Mouse (Mus musculus): ENCODE results near the gene Snd1. TPM values are rescaled to one million over a fixed set of nuclear protein-coding genes. Genes with fewer than 3 reads are reported as not detected.

Gene Snd1
- polyA plus RNA-seq, 1 experiment from 2014 or later = 120 TPM

DNA sequence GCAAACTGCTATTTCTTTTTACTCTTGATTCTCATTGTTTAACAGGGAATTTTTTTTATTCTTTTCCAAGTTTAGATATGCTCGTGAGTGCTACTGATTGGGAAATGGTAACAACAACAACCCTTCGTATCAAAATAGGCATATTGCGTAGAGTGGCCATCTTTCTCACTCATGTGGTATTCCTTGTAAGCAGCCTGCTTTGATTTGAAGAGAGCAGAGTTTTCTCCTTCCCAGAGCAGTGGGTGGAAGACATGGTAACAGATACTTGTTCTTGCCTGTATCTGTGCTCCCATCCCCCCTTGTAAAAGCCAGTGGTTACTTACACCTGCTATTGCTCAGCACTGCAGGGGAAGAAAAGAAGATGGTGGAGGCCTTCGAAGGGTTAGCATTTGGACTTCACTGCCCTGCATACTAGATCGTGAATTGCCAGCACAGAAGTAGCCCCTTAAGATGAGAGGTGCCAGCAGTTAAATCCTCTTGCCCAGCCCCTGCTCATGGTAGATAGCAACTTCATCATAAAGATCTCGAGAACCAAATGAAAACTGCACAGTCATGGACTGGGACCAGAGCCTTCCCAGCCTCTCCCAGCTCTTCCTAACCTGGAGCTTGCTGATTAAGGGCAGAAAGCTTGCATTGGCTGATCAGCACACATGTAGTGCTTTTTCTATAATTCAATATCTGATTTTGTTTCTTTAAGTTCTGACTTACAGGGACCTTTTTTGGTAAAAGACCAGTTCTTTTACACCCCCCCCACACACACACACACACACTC lies 279.4 kb downstream of the Snd1 start:
- Histone ChIP-seq H3K4me3 (ENCODE audit: low read depth, low read length) (no peak overlapping the region), H3K9ac (ENCODE audit: low read length) (no peak overlapping the region), H3K9me3 (ENCODE audit: control insufficient read depth, low read length) (no peaks in the 10 kb centered on the region), H3K36me3 (ENCODE audit: control insufficient read depth, insufficient read depth, low read length) (no peaks in the 10 kb centered on the region), H3K27me3 (ENCODE audit: control insufficient read depth, insufficient read depth, low read length) (no peaks in the 10 kb centered on the region), H3K27ac (replicated peaks; ENCODE audit: low read depth, low read length) (no peak overlapping the region), H3K4me2 (ENCODE audit: low read depth, severe bottlenecking) (no peak overlapping the region), H3K4me1 (ENCODE audit: control insufficient read depth, insufficient read depth, low read length) (no peaks in the 10 kb centered on the region)
- DNase-seq (ENCODE audit: low spot score) (no peak), ATAC-seq (ENCODE audit: insufficient number of reproducible peaks, low FRiP score, low TSS enrichment, low read depth) (no peak)
- WGBS = 88% methylated on average over 6 of the region's 6 CpGs

DNA sequence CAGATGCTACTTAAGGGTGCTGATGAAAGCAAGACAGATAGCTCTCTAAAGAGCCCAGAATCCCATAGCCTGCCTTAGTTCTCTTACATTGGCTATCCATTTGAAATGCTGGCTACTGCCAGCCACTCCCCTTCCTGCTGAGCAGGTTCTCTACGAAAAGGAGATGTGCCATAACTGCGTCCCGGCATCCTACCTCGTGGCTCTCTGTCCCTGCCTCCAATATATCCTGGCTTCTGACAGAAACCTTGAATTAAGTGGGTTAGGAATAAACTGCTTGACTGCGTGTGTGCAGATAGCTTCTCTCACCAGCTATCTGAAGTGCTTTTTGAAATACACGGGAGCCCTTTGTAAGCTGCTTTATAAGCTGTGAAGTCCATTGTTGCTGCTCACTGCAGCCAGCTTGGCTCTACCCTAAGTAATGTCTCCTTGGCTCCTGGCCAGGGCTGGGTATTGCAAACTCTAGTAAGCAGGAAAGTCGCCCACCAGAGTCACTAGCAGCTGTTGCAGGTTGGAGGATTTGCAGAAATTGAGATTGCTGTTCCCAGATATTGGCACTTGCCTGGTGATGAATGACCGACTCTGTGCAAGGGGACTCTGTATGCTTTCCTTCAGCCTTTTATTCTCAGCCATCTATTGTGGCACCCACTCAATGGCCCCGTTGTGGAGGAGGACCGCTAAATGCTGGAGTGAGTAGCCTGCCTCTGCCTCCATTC lies 281.5 kb downstream of the Snd1 start:
- WGBS = 89% methylated on average over 10 of the region's 10 CpGs
- Histone ChIP-seq H3K9ac (ENCODE audit: low read length) (no peak overlapping the region), H3K4me2 (ENCODE audit: low read depth, severe bottlenecking) (no peak overlapping the region), H3K4me1 (ENCODE audit: control insufficient read depth, insufficient read depth, low read length) (no peaks in the 10 kb centered on the region), H3K27me3 (ENCODE audit: control insufficient read depth, insufficient read depth, low read length) (no peaks in the 10 kb centered on the region), H3K4me3 (ENCODE audit: low read depth, low read length) (no peak overlapping the region), H3K9me3 (ENCODE audit: control insufficient read depth, low read length) (no peaks in the 10 kb centered on the region), H3K36me3 (ENCODE audit: control insufficient read depth, insufficient read depth, low read length) (no peaks in the 10 kb centered on the region), H3K27ac (replicated peaks; ENCODE audit: low read depth, low read length) (no peak overlapping the region)
- DNase-seq (ENCODE audit: low spot score) (no peak), ATAC-seq (ENCODE audit: insufficient number of reproducible peaks, low FRiP score, low TSS enrichment, low read depth) (no peak)

DNA sequence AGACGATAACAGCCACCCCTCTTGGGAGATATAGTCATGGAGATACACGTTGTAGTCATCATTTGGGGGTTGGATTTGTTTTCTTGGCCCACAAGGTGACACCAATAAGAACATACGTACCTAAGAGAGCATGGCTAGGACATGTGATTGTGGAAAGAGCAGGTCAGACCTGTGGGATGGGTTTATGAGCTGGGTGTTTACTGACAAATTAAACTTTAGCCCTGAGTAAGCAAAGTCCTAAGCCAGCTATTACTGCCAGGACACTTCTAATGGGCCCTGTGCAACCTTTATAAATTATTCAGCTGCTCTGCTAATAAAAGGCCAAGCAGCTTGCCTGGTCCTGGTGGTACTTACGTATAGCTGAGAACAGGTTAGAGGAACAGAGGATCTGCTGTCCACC lies 283.4 kb downstream of the Snd1 start:
- Histone ChIP-seq H3K4me2 (ENCODE audit: low read depth, severe bottlenecking) (no peak overlapping the region), H3K27ac (replicated peaks; ENCODE audit: low read depth, low read length) (no peak overlapping the region), H3K4me1 (ENCODE audit: control insufficient read depth, insufficient read depth, low read length) (no peaks in the 10 kb centered on the region; the same call in 1 of the 2 replicates), H3K9me3 (ENCODE audit: control insufficient read depth, low read length) (no peaks in the 10 kb centered on the region), H3K4me3 (ENCODE audit: low read depth, low read length) (no peak overlapping the region), H3K9ac (ENCODE audit: low read length) (no peak overlapping the region), H3K27me3 (ENCODE audit: control insufficient read depth, insufficient read depth, low read length) (no peaks in the 10 kb centered on the region), H3K36me3 (ENCODE audit: control insufficient read depth, insufficient read depth, low read length) (no peaks in the 10 kb centered on the region)
- WGBS = 74% methylated on average over 4 of the region's 4 CpGs
- ATAC-seq (ENCODE audit: insufficient number of reproducible peaks, low FRiP score, low TSS enrichment, low read depth) (no peak), DNase-seq (ENCODE audit: low spot score) (no peak)

DNA sequence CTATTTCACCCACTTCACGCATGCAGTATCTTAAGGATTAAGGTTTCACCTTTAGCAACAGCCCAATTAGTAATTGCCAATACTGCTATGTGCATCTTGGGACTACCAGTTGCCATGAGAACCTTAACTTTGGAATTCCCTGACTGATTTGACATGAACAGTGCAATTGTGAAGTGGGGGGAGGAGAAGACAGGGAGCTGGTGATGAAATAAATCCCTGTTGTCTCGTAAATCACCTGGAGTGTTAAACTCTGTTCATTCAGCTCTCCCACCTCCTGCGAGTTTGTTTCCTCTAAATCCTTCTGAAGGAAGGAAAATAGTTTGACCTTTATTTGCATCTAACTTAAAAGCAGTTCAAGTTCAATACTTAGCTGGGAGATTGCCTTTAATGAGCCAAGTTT lies 286.8 kb downstream of the Snd1 start:
- Histone ChIP-seq H3K36me3 (ENCODE audit: control insufficient read depth, insufficient read depth, low read length) (no peaks in the 10 kb centered on the region), H3K27ac (replicated peaks; ENCODE audit: low read depth, low read length) (no peak overlapping the region), H3K4me3 (ENCODE audit: low read depth, low read length) (no peak overlapping the region), H3K27me3 (ENCODE audit: control insufficient read depth, insufficient read depth, low read length) (no peaks in the 10 kb centered on the region), H3K4me2 (ENCODE audit: low read depth, severe bottlenecking) (no peak overlapping the region), H3K9me3 (ENCODE audit: control insufficient read depth, low read length) (no peaks in the 10 kb centered on the region), H3K4me1 (ENCODE audit: control insufficient read depth, insufficient read depth, low read length) (no peaks in the 10 kb centered on the region; the same call in 1 of the 2 replicates), H3K9ac (ENCODE audit: low read length) (no peak overlapping the region)
- WGBS = 34% methylated on average over 3 of the region's 3 CpGs
- DNase-seq (ENCODE audit: low spot score) (no peak), ATAC-seq (ENCODE audit: insufficient number of reproducible peaks, low FRiP score, low TSS enrichment, low read depth) (no peak)

DNA sequence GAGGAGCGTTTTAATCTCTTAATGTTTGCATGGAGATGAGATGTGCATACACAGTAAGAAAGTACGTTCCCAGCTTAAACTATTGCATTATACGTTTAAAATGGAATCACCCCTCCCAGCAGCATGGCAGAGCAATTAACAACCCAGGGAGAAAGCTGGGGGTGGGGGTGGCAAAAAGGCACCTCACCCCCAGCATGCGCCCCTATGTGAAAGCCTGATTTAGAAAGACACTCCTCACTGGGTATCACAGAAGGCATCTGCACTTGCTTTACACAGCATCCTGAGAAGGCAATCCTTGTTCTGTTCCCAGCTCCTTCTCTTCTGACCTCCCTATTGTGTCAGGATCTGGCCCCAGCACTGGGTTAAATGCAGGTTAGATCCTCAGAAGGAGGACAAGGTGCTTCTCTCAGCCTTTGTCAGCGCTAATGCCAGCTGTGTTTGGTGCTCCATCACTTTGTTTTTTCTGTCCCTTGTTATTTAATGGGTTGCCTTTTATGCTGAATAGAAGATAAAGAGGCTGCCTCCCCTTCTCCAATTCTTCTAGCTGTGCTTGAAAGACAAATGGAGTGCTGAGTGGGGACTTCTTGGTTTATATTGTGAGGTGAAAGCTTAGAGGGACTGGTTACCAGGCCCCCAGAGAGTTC lies 287.3 kb downstream of the Snd1 start:
- no peaks in the 10 kb centered on the region for H3K9me3 ChIP-seq (ENCODE audit: control insufficient read depth, low read length)
- WGBS = 23% methylated on average over 5 of the region's 5 CpGs
- H3K9ac ChIP-seq (ENCODE audit: low read length) = no peak overlapping the region
- H3K4me3 ChIP-seq (ENCODE audit: low read depth, low read length) = no peak overlapping the region
- no peaks in the 10 kb centered on the region; the same call in 1 of the 2 replicates for H3K4me1 ChIP-seq (ENCODE audit: control insufficient read depth, insufficient read depth, low read length)
- no peaks in the 10 kb centered on the region for H3K36me3 ChIP-seq (ENCODE audit: control insufficient read depth, insufficient read depth, low read length)
- no peak for ATAC-seq (ENCODE audit: insufficient number of reproducible peaks, low FRiP score, low TSS enrichment, low read depth)
- no peak overlapping the region for H3K4me2 ChIP-seq (ENCODE audit: low read depth, severe bottlenecking)
- H3K27ac ChIP-seq (replicated peaks; ENCODE audit: low read depth, low read length) = no peak overlapping the region
- no peak for DNase-seq (ENCODE audit: low spot score)
- H3K27me3 ChIP-seq (ENCODE audit: control insufficient read depth, insufficient read depth, low read length) = no peaks in the 10 kb centered on the region

DNA sequence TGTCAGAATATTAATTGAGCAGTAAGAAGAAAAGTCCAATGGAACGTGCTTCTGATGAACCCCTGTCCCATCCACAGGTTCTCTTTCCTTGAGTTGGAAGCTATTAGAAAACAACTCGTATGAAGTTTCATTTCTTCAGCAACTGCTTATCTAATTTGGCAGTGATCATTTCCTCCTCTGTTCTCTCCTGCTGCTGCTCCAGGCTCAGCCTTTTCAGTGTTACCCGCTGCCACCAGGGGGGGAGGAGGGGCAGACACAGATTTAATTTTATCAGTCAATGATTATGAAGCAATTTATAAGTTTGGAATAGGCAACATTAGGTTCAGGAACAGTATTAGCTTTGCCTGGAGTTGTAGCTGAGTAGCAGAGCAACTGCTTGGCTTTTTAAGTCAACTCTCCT lies 291.7 kb downstream of the Snd1 start:
- Histone ChIP-seq H3K4me1 (ENCODE audit: control insufficient read depth, insufficient read depth, low read length) (no peaks in the 10 kb centered on the region; the same call in 1 of the 2 replicates), H3K36me3 (ENCODE audit: control insufficient read depth, insufficient read depth, low read length) (0 out of 2 replicates have a peak, but pooled peaks cover 2% of the 10 kb centered on the region), H3K9ac (ENCODE audit: low read length) (no peak overlapping the region), H3K4me2 (ENCODE audit: low read depth, severe bottlenecking) (no peak overlapping the region), H3K4me3 (ENCODE audit: low read depth, low read length) (no peak overlapping the region), H3K27me3 (ENCODE audit: control insufficient read depth, insufficient read depth, low read length) (no peaks in the 10 kb centered on the region), H3K27ac (replicated peaks; ENCODE audit: low read depth, low read length) (no peak overlapping the region), H3K9me3 (ENCODE audit: control insufficient read depth, low read length) (no peaks in the 10 kb centered on the region)
- no peak for ATAC-seq (ENCODE audit: insufficient number of reproducible peaks, low FRiP score, low TSS enrichment, low read depth)
- 87% methylated on average over 3 of the region's 3 CpGs for WGBS
- no peak for DNase-seq (ENCODE audit: low spot score)

DNA sequence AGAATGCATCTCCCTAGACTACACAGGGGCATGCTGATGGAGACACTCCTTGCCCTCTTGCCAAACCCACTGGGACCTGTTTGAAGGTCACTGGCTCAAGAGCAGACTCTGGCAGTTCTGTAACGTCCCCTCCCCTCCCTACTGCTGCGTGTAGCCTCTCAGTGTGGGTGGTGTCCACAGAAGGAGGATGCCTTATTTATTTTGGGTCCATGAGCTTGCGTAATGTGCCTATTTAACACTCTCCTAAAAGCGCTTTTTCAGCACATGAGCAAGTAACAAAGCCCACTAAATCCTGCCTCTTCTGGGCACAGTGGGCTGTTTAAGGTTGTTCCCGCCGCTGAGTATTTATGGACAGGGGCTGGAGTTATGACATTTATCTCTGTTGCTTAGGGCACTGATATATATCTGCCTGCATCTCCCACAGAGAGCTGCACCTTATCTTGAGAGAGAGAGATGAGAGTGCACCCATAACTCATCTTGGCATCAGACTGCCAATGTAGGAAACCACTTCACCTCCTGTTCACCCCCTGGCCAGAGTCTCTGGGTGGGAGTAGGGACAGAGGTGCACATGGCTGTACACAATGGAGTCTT lies 293.0 kb downstream of the Snd1 start:
- Histone ChIP-seq H3K9ac (ENCODE audit: low read length) (no peak overlapping the region), H3K4me1 (ENCODE audit: control insufficient read depth, insufficient read depth, low read length) (no peaks in the 10 kb centered on the region), H3K4me3 (ENCODE audit: low read depth, low read length) (no peak overlapping the region), H3K4me2 (ENCODE audit: low read depth, severe bottlenecking) (no peak overlapping the region), H3K36me3 (ENCODE audit: control insufficient read depth, insufficient read depth, low read length) (0 out of 2 replicates have a peak, but pooled peaks cover 2% of the 10 kb centered on the region), H3K27ac (replicated peaks; ENCODE audit: low read depth, low read length) (no peak overlapping the region), H3K9me3 (ENCODE audit: control insufficient read depth, low read length) (no peaks in the 10 kb centered on the region), H3K27me3 (ENCODE audit: control insufficient read depth, insufficient read depth, low read length) (no peaks in the 10 kb centered on the region)
- WGBS = 89% methylated on average over 6 of the region's 6 CpGs
- no peak for DNase-seq (ENCODE audit: low spot score)
- no peak for ATAC-seq (ENCODE audit: insufficient number of reproducible peaks, low FRiP score, low TSS enrichment, low read depth)

DNA sequence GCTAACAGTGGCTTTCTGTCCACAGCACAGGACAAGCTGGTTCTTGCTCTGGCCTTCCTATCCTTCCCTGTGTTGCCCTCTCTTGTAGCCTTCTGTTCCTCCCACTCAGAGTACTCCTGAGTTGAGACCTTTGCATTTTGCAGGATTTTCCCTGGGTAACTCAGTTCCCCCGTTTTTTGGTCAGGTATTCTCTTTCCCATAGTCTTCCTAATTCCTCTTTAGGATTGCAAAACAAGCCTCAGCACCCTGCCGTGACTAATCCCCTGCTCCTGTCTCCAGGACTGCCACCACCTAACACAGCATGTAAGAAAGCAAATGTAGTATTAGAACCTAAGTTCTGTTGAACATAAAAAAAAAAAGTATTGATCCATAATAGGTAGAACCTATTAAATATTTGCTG lies 296.4 kb downstream of the Snd1 start:
- Histone ChIP-seq H3K27me3 (ENCODE audit: control insufficient read depth, insufficient read depth, low read length) (no peaks in the 10 kb centered on the region), H3K9ac (ENCODE audit: low read length) (no peak overlapping the region), H3K4me1 (ENCODE audit: control insufficient read depth, insufficient read depth, low read length) (no peaks in the 10 kb centered on the region), H3K4me2 (ENCODE audit: low read depth, severe bottlenecking) (no peak overlapping the region), H3K4me3 (ENCODE audit: low read depth, low read length) (no peak overlapping the region), H3K9me3 (ENCODE audit: control insufficient read depth, low read length) (no peaks in the 10 kb centered on the region), H3K36me3 (ENCODE audit: control insufficient read depth, insufficient read depth, low read length) (0 out of 2 replicates have a peak, but pooled peaks cover 2% of the 10 kb centered on the region), H3K27ac (replicated peaks; ENCODE audit: low read depth, low read length) (no peak overlapping the region)
- 50% methylated on average over 2 of the region's 2 CpGs for WGBS
- DNase-seq (ENCODE audit: low spot score) (no peak), ATAC-seq (ENCODE audit: insufficient number of reproducible peaks, low FRiP score, low TSS enrichment, low read depth) (no peak)
